Mouse (Mus musculus): ENCODE measurements around the gene Ablim2. TPM values are rescaled to one million over a fixed set of nuclear protein-coding genes. Genes with fewer than 3 reads are reported as not detected.

Ablim2 gene
- polyA plus RNA-seq, 1 experiment from 2014 or later = 0.18 TPM

DNA sequence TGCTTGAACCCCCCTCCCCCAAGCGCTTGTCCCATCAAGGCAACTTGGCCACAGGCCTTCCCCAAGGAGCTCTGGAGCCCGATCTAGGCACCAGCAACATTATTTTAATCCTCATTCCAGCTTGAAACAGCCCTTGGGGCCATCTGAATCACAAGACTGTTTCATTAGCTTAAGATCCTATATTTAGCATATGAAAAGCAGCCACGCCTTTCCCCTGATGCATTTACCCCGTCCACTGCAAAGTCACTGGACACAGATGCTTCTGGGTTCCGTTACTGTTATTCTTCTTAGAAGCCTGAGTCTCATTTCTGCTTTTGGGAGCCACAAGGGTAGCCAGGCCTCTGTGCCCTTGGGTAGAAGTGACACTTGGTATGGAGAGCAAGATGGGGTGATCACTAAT, 93.8 kb downstream of the Ablim2 start:
- Histone ChIP-seq H3K9ac (ENCODE audit: low read depth, low read length) (no peak overlapping the region), H3K4me2 (no peak overlapping the region), H3K4me1 (replicated peaks; ENCODE audit: control insufficient read depth, insufficient read depth, low read length) (no peaks in the 10 kb centered on the region), H3K9me3 (ENCODE audit: control insufficient read depth, low read length) (no peaks in the 10 kb centered on the region), H3K27ac (ENCODE audit: low read depth, low read length) (no peak overlapping the region), H3K36me3 (ENCODE audit: control insufficient read depth, insufficient read depth, low read length) (no peaks in the 10 kb centered on the region), H3K27me3 (replicated peaks; ENCODE audit: control insufficient read depth, insufficient read depth, low read length) (no peaks in the 10 kb centered on the region), H3K4me3 (ENCODE audit: low read depth, low read length) (no peak overlapping the region)
- no peak for ATAC-seq (replicated peaks; ENCODE audit: low FRiP score)
- 71% methylated on average over 5 of the region's 5 CpGs for WGBS
- no peak for DNase-seq (ENCODE audit: low spot score)

DNA sequence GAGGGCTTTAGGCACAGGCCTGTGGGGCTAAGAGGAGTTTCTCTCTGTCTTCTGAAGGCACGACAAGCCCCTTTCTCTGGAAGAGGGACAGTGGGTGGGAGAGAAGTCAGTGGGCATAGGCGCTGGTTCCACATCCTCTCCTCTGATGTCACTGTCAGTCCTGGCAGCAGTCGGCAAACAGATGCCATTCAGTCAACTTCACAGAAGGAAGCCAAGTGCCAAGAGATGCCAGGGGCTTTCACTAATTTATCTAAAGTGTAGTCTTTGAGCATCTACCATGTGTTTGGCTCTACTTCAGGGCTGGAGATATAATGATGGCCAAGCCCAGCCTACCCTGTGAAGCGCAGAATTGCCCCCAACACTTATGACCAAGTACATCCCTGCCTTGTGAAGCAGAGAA, 95.8 kb downstream of the Ablim2 start:
- ATAC-seq (replicated peaks; ENCODE audit: low FRiP score) (no peak), DNase-seq (ENCODE audit: low spot score) (no peak)
- 89% methylated on average over 4 of the region's 4 CpGs for WGBS
- Histone ChIP-seq H3K27ac (ENCODE audit: low read depth, low read length) (no peak overlapping the region), H3K9me3 (ENCODE audit: control insufficient read depth, low read length) (no peaks in the 10 kb centered on the region), H3K36me3 (ENCODE audit: control insufficient read depth, insufficient read depth, low read length) (no peaks in the 10 kb centered on the region), H3K9ac (ENCODE audit: low read depth, low read length) (no peak overlapping the region), H3K4me1 (replicated peaks; ENCODE audit: control insufficient read depth, insufficient read depth, low read length) (no peaks in the 10 kb centered on the region), H3K27me3 (replicated peaks; ENCODE audit: control insufficient read depth, insufficient read depth, low read length) (no peaks in the 10 kb centered on the region), H3K4me3 (ENCODE audit: low read depth, low read length) (no peak overlapping the region), H3K4me2 (no peak overlapping the region)

GRCm38 (mm10) chr5:35856245-35856644, 98.6 kb downstream of the Ablim2 start:
- Histone ChIP-seq H3K27ac (ENCODE audit: low read depth, low read length) (no peak overlapping the region), H3K9ac (ENCODE audit: low read depth, low read length) (no peak overlapping the region), H3K4me1 (replicated peaks; ENCODE audit: control insufficient read depth, insufficient read depth, low read length) (no peaks in the 10 kb centered on the region), H3K4me2 (no peak overlapping the region), H3K9me3 (ENCODE audit: control insufficient read depth, low read length) (no peaks in the 10 kb centered on the region), H3K4me3 (ENCODE audit: low read depth, low read length) (no peak overlapping the region), H3K27me3 (replicated peaks; ENCODE audit: control insufficient read depth, insufficient read depth, low read length) (no peaks in the 10 kb centered on the region), H3K36me3 (ENCODE audit: control insufficient read depth, insufficient read depth, low read length) (no peaks in the 10 kb centered on the region)
- ATAC-seq (replicated peaks; ENCODE audit: low FRiP score) = no peak
- WGBS = 45% methylated on average over 3 of the region's 3 CpGs
- no peak for DNase-seq (ENCODE audit: low spot score)

- peak; percentile 54 for DNase-seq (ENCODE audit: low spot score)
- H3K27me3 ChIP-seq (replicated peaks; ENCODE audit: control insufficient read depth, insufficient read depth, low read length) = no peaks in the 10 kb centered on the region
- H3K27ac ChIP-seq (ENCODE audit: low read depth, low read length) = no peak overlapping the region
- no peaks in the 10 kb centered on the region for H3K9me3 ChIP-seq (ENCODE audit: control insufficient read depth, low read length)
- no peak overlapping the region for H3K4me2 ChIP-seq
- H3K36me3 ChIP-seq (ENCODE audit: control insufficient read depth, insufficient read depth, low read length) = no peaks in the 10 kb centered on the region
- ATAC-seq (replicated peaks; ENCODE audit: low FRiP score) = no peak; the same call in 1 of the 2 replicates
- H3K4me3 ChIP-seq (ENCODE audit: low read depth, low read length) = no peak overlapping the region
- no peak overlapping the region for H3K9ac ChIP-seq (ENCODE audit: low read depth, low read length)
- H3K4me1 ChIP-seq (replicated peaks; ENCODE audit: control insufficient read depth, insufficient read depth, low read length) = no peaks in the 10 kb centered on the region
- 27% methylated on average over 6 of the region's 6 CpGs for WGBS
These were observed 100.4 kb downstream of the Ablim2 start for GRCm38 (mm10) chr5:35858069-35858468.

DNA sequence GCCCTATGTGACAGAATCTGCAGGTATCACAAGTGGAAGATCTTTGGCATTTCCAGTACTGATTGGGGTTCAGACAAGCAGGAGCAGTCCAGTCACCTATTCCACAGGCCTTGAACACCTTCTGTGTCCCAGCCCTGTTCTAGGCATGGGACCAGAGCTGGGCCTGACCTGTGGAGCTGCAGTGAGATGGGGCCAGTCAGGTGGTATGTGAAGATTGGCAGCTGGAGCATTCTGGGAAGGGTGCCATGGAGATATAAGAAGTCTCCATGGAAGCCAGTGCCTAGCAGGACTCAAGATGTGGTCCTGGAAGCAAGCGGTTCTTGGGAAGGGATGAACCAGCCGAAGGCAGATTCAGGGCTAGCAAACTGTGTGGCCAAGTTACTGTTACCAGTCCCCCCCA, 103.8 kb downstream of the Ablim2 start:
- Histone ChIP-seq H3K9ac (ENCODE audit: low read depth, low read length) (no peak overlapping the region), H3K27me3 (replicated peaks; ENCODE audit: control insufficient read depth, insufficient read depth, low read length) (no peaks in the 10 kb centered on the region), H3K4me1 (replicated peaks; ENCODE audit: control insufficient read depth, insufficient read depth, low read length) (no peaks in the 10 kb centered on the region), H3K27ac (ENCODE audit: low read depth, low read length) (no peak overlapping the region), H3K36me3 (ENCODE audit: control insufficient read depth, insufficient read depth, low read length) (no peaks in the 10 kb centered on the region), H3K4me3 (ENCODE audit: low read depth, low read length) (no peak overlapping the region), H3K9me3 (ENCODE audit: control insufficient read depth, low read length) (no peaks in the 10 kb centered on the region), H3K4me2 (no peak overlapping the region)
- WGBS = 85% methylated on average over 2 of the region's 2 CpGs
- no peak for ATAC-seq (replicated peaks; ENCODE audit: low FRiP score)
- no peak for DNase-seq (ENCODE audit: low spot score)

DNA sequence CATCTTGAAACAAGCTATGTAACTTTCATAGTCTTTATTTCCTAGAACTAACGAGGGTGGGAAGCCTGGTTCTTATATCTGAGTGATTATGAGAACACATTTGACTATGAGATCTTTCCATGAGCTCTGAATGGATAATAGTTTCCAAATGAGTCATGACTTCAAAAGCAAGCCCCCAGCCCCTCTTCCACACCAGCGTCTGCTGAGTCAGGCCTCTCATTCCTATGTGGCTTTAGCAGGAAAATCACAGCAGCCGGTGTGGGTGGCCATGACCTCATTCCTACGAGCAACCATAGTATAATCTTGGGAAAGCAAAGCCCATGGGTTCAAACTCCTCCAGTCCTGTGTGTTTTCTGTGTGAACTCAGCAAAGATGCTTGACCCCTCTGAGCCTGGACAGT, 112.3 kb downstream of the Ablim2 start:
- Histone ChIP-seq H3K4me3 (ENCODE audit: low read depth, low read length) (no peak overlapping the region), H3K9ac (ENCODE audit: low read depth, low read length) (no peak overlapping the region), H3K4me2 (no peak overlapping the region), H3K27me3 (replicated peaks; ENCODE audit: control insufficient read depth, insufficient read depth, low read length) (no peaks in the 10 kb centered on the region), H3K36me3 (ENCODE audit: control insufficient read depth, insufficient read depth, low read length) (no peaks in the 10 kb centered on the region), H3K27ac (ENCODE audit: low read depth, low read length) (no peak overlapping the region), H3K9me3 (ENCODE audit: control insufficient read depth, low read length) (no peaks in the 10 kb centered on the region), H3K4me1 (replicated peaks; ENCODE audit: control insufficient read depth, insufficient read depth, low read length) (no peaks in the 10 kb centered on the region)
- ATAC-seq (replicated peaks; ENCODE audit: low FRiP score) (no peak), DNase-seq (ENCODE audit: low spot score) (no peak)
- 69% methylated on average over 4 of the region's 4 CpGs for WGBS

- no peak for DNase-seq (ENCODE audit: low spot score)
- Histone ChIP-seq H3K9ac (ENCODE audit: low read depth, low read length) (no peak overlapping the region), H3K36me3 (ENCODE audit: control insufficient read depth, insufficient read depth, low read length) (no peaks in the 10 kb centered on the region), H3K4me1 (replicated peaks; ENCODE audit: control insufficient read depth, insufficient read depth, low read length) (no peaks in the 10 kb centered on the region), H3K27me3 (replicated peaks; ENCODE audit: control insufficient read depth, insufficient read depth, low read length) (no peaks in the 10 kb centered on the region), H3K9me3 (ENCODE audit: control insufficient read depth, low read length) (no peaks in the 10 kb centered on the region), H3K4me3 (ENCODE audit: low read depth, low read length) (no peak overlapping the region), H3K27ac (ENCODE audit: low read depth, low read length) (no peak overlapping the region), H3K4me2 (no peak overlapping the region)
- WGBS = 54% methylated on average over 8 of the region's 8 CpGs
- no peak for ATAC-seq (replicated peaks; ENCODE audit: low FRiP score)
These were observed 112.8 kb downstream of the Ablim2 start for GRCm38 (mm10) chr5:35870408-35871012.

DNA sequence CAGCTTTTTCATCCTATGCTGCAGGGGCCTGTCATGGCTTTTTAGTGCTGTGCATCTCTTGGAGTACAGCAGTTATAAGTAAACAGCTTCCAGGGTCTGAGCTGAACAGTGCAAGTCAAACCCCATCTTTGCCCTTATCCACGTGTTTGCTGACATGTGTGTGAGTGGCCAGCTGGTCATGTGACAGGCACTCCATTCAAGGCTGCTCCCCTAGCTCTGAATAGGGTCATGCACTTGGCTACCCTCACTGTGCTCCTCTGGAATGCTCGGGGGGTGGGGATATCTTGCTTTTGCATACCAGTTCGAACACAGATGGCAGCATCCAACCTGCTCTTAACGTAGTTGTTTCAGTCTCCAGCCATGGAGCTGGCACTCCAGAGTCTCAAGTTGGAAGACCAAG, 115.7 kb downstream of the Ablim2 start:
- Histone ChIP-seq H3K27ac (ENCODE audit: low read depth, low read length) (no peak overlapping the region), H3K36me3 (ENCODE audit: control insufficient read depth, insufficient read depth, low read length) (no peaks in the 10 kb centered on the region), H3K9me3 (ENCODE audit: control insufficient read depth, low read length) (no peaks in the 10 kb centered on the region), H3K4me2 (no peak overlapping the region), H3K4me1 (replicated peaks; ENCODE audit: control insufficient read depth, insufficient read depth, low read length) (no peaks in the 10 kb centered on the region), H3K9ac (ENCODE audit: low read depth, low read length) (no peak overlapping the region), H3K4me3 (ENCODE audit: low read depth, low read length) (no peak overlapping the region), H3K27me3 (replicated peaks; ENCODE audit: control insufficient read depth, insufficient read depth, low read length) (no peaks in the 10 kb centered on the region)
- 51% methylated on average over 4 of the region's 4 CpGs for WGBS
- no peak for DNase-seq (ENCODE audit: low spot score)
- no peak for ATAC-seq (replicated peaks; ENCODE audit: low FRiP score)

DNA sequence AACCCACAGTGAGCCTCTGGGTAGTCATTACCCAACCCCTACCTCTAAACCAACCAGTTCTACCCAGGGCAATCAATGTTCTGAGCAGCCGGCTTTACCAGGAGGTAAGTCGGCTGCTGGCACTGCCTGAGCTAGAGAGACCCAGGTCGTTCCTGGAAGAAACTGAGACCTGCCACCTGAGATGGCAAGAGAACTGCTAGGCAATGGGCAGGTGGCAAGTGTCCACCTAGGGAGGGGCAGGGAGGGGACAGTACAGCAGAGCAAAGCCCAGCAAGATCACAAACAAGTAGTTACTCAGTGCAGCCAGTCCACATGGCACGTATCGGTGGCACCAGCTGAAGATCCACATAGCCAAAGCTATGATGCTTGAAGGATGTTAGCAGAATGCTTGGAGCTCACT, 118.6 kb downstream of the Ablim2 start:
- Histone ChIP-seq H3K27me3 (replicated peaks; ENCODE audit: control insufficient read depth, insufficient read depth, low read length) (no peaks in the 10 kb centered on the region), H3K9ac (ENCODE audit: low read depth, low read length) (no peak overlapping the region), H3K9me3 (ENCODE audit: control insufficient read depth, low read length) (no peaks in the 10 kb centered on the region), H3K4me1 (replicated peaks; ENCODE audit: control insufficient read depth, insufficient read depth, low read length) (no peaks in the 10 kb centered on the region), H3K4me3 (ENCODE audit: low read depth, low read length) (no peak overlapping the region), H3K27ac (ENCODE audit: low read depth, low read length) (no peak overlapping the region), H3K36me3 (ENCODE audit: control insufficient read depth, insufficient read depth, low read length) (no peaks in the 10 kb centered on the region), H3K4me2 (no peak overlapping the region)
- ATAC-seq (replicated peaks; ENCODE audit: low FRiP score) (no peak), DNase-seq (ENCODE audit: low spot score) (no peak)
- 85% methylated on average over 5 of the region's 5 CpGs for WGBS

All from liver, embryonic 11.5 days (tissue).